Mouse (Mus musculus): ENCODE measurements around the gene Dnah11. TPM values are rescaled to one million over a fixed set of nuclear protein-coding genes. Genes with fewer than 3 reads are reported as not detected.

The Dnah11 gene
- polyA plus RNA-seq, 1 experiment from 2014 or later = 0.13 TPM

DNA sequence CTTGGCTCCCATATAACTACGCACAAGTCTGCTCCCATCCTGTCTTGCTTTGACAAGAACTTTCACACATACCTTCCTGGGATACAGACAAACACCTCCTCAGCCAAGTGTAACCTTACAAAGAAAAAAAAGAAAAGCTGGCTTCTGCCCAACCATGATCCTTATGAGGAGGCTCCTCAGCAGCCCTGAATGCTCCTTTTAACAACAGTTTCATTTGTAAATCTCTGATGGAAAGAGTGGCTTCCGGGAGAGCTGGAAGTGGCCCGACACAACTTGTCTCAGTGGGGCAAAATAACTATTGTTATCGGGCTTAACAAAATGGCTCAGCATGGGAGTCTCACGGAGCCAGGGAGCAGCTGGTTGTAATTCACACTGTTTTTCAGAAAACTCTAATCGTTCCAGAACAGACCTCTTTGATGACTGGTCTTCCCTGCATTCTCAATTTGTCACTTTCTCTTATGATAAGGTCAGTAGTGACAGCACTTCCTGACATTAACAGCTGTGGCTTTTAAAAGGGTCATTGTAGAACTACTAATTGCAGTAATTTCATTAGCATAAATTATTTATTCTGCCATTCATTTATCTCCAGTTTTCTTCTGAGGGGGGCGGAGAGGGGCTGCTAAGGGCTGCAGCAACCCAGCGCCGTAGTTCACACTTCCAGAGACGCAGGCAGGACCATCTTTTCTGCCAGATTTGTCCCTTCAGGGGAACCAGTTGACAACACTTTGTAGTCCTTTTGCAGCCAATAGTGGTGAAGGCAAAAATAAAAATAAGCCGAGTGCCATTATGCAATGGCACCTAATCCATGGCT, 209.6 kb downstream of the Dnah11 start:
- 9% methylated on average over 11 of the region's 11 CpGs for WGBS
- Histone ChIP-seq H3K9ac (replicated peaks; ENCODE audit: low read length) (no peak overlapping the region), H3K4me1 (ENCODE audit: control insufficient read depth, insufficient read depth, low read length) (peaks cover 12% of the 10 kb centered on the region), H3K27ac (replicated peaks; ENCODE audit: low read depth, low read length) (no peak overlapping the region), H3K4me3 (replicated peaks; ENCODE audit: low read depth, low read length) (no peak overlapping the region), H3K4me2 (ENCODE audit: low read length) (peak overlapping the region; percentile 41), H3K27me3 (ENCODE audit: control insufficient read depth, insufficient read depth, low read length) (peaks cover 31% of the 10 kb centered on the region), H3K36me3 (ENCODE audit: control insufficient read depth, insufficient read depth, low read length) (no peaks in the 10 kb centered on the region), H3K9me3 (ENCODE audit: control insufficient read depth, low read length) (no peaks in the 10 kb centered on the region)
- ATAC-seq (ENCODE audit: low FRiP score, low TSS enrichment) (peak; percentile 46; the same call in 1 of the 2 replicates), DNase-seq (peak; percentile 58)

DNA sequence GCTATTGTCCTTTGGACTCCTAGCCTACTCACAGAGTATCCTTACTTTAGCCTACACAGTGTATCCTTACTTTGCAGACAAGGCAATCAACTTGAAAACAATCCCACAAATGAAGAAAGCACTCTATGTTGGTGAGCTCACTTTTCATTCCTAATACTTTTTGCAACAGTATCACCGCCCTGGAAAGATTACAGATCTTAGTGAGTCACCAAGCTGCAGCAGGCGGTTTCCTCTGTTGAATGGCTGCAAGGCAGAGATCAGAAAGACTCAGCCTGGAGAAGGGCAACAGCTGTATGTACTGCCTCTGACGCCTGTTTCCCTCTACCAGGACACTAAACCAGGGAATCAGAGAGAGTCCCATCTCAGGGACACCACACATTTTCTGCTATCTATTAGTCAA, 218.5 kb downstream of the Dnah11 start:
- ATAC-seq (ENCODE audit: low FRiP score, low TSS enrichment) = no peak
- DNase-seq = no peak
- Histone ChIP-seq H3K9ac (replicated peaks; ENCODE audit: low read length) (no peak overlapping the region), H3K9me3 (ENCODE audit: control insufficient read depth, low read length) (no peaks in the 10 kb centered on the region), H3K27me3 (ENCODE audit: control insufficient read depth, insufficient read depth, low read length) (0 out of 2 replicates have a peak, but pooled peaks cover 2% of the 10 kb centered on the region), H3K36me3 (ENCODE audit: control insufficient read depth, insufficient read depth, low read length) (no peaks in the 10 kb centered on the region), H3K4me3 (replicated peaks; ENCODE audit: low read depth, low read length) (no peak overlapping the region), H3K4me2 (ENCODE audit: low read length) (no peak overlapping the region), H3K4me1 (ENCODE audit: control insufficient read depth, insufficient read depth, low read length) (no peaks in the 10 kb centered on the region), H3K27ac (replicated peaks; ENCODE audit: low read depth, low read length) (no peak overlapping the region)
- WGBS = 82% methylated on average over 3 of the region's 3 CpGs

DNA sequence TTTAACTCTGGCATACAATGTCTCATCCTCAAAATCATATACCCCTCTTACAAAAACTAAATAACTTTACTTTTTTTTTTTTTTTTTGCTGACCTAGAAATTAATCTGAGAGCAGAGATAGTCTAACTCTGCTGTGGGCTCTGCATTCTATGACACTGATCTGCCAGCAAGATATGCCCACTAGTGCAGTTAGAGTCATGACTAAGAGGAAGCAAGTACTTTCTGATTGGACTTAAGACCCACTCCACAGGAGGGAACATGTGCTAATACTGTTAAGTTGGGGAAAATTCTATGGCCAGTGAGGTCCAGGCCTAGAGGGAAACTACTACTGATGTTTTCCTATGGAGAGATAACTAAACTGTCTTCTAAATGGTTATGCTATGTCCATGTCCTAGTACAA, 225.1 kb downstream of the Dnah11 start:
- DNase-seq (no peak), ATAC-seq (ENCODE audit: low FRiP score, low TSS enrichment) (no peak)
- Histone ChIP-seq H3K4me1 (ENCODE audit: control insufficient read depth, insufficient read depth, low read length) (no peaks in the 10 kb centered on the region), H3K36me3 (ENCODE audit: control insufficient read depth, insufficient read depth, low read length) (no peaks in the 10 kb centered on the region), H3K4me2 (ENCODE audit: low read length) (no peak overlapping the region), H3K4me3 (replicated peaks; ENCODE audit: low read depth, low read length) (no peak overlapping the region), H3K27me3 (ENCODE audit: control insufficient read depth, insufficient read depth, low read length) (no peaks in the 10 kb centered on the region), H3K9ac (replicated peaks; ENCODE audit: low read length) (no peak overlapping the region), H3K27ac (replicated peaks; ENCODE audit: low read depth, low read length) (no peak overlapping the region), H3K9me3 (ENCODE audit: control insufficient read depth, low read length) (no peaks in the 10 kb centered on the region)

DNA sequence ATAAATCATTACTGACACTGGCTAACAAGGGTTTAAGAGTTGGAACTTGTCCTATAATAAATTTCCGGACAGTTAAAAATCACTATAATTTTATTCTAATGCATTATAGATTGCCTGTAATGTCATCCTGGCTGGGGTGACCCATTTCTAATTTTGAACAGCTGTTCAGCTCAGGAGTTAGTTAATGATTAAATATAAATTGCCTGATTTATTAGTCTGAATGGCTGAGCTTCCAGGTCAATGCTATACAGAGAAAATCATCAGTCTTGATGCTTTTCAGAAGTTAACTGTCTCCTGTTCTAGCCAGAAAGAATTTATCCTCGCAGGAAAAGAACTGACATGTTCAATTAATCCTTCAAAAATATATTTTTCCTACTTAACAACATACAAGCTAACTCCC, 236.1 kb downstream of the Dnah11 start:
- no peaks in the 10 kb centered on the region for H3K9me3 ChIP-seq (ENCODE audit: control insufficient read depth, low read length)
- WGBS = 80% methylated on average over 2 of the region's 2 CpGs
- DNase-seq = no peak

DNA sequence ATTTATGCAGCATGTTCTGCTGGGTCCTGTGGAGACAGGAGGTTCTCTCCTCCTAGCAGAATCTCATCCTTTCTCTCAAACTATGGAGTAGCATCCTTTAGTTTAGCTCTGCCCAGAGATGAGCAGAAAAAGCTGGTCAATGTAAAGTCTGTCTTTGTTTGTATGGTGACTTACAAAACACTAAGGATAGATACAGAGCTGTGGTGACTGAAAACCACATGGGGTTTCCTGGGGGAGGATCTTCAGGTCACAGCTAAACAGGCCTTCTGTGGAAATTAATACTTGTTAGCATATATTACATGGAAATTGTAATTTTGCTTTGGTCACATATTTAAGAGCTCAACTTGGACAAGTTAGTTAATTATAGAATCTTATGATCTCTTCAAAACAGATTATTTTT, 239.6 kb downstream of the Dnah11 start:
- no peaks in the 10 kb centered on the region for H3K36me3 ChIP-seq (ENCODE audit: control insufficient read depth, insufficient read depth, low read length)
- no peak overlapping the region for H3K4me2 ChIP-seq (ENCODE audit: low read length)
- no peaks in the 10 kb centered on the region for H3K27me3 ChIP-seq (ENCODE audit: control insufficient read depth, insufficient read depth, low read length)
- ATAC-seq (ENCODE audit: low FRiP score, low TSS enrichment) = no peak
- no peak overlapping the region for H3K27ac ChIP-seq (replicated peaks; ENCODE audit: low read depth, low read length)
- H3K9ac ChIP-seq (replicated peaks; ENCODE audit: low read length) = no peak overlapping the region
- DNase-seq = no peak
- H3K4me3 ChIP-seq (replicated peaks; ENCODE audit: low read depth, low read length) = no peak overlapping the region
- H3K4me1 ChIP-seq (ENCODE audit: control insufficient read depth, insufficient read depth, low read length) = no peaks in the 10 kb centered on the region
- no peaks in the 10 kb centered on the region for H3K9me3 ChIP-seq (ENCODE audit: control insufficient read depth, low read length)

More for the DNA sequence above, 236.1 kb downstream of the Dnah11 start:
- ATAC-seq (ENCODE audit: low FRiP score, low TSS enrichment) = no peak
- H3K4me1 ChIP-seq (ENCODE audit: control insufficient read depth, insufficient read depth, low read length) = no peaks in the 10 kb centered on the region
- H3K4me2 ChIP-seq (ENCODE audit: low read length) = no peak overlapping the region
- no peaks in the 10 kb centered on the region for H3K27me3 ChIP-seq (ENCODE audit: control insufficient read depth, insufficient read depth, low read length)
- H3K9ac ChIP-seq (replicated peaks; ENCODE audit: low read length) = no peak overlapping the region
- no peak overlapping the region for H3K27ac ChIP-seq (replicated peaks; ENCODE audit: low read depth, low read length)
- no peaks in the 10 kb centered on the region for H3K36me3 ChIP-seq (ENCODE audit: control insufficient read depth, insufficient read depth, low read length)
- no peak overlapping the region for H3K4me3 ChIP-seq (replicated peaks; ENCODE audit: low read depth, low read length)

DNA sequence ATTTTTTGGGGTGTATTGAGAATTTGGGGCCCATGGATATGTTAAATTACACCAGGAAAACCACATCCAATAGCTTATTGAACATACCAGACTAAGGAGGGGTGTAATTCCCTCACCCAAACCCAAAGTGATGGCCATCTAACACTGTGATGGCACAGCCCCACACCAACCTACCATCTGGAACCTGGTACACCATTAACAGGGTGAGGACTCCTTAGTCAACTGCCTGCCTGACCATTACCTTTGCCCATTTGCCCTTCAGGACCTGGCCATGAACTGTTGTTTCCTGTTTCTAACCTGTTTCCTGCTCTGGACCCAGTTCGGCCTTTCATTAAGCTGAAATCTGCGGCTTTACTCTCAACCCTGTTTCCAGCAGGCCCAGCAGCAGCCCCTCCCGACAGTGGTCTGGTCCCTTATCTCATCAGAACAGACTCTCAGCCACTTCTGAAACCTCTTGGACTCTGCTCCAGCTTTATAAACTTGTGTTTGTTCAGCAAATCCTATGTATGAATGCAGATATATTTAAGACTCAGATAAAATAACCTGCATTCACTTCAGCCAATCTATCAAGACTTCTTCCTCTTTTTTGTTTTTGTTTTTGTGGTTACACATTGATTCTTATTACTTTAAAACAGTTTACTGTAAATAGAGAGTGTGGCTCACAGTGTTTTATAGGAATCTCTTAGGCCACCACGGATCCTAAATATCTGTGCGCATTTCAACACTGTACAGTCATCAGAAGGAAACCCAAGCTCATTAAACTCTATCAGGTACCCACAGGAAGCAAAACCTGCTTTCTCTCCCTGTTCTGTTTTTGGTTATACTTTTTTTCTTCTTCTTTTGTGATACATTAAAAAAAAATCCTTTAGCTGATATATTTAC, 251.8 kb downstream of the Dnah11 start:
- no peak overlapping the region for H3K4me3 ChIP-seq (replicated peaks; ENCODE audit: low read depth, low read length)
- H3K9ac ChIP-seq (replicated peaks; ENCODE audit: low read length) = no peak overlapping the region
- ATAC-seq (ENCODE audit: low FRiP score, low TSS enrichment) (no peak), DNase-seq (peak; percentile 6)
- no peak overlapping the region for H3K4me2 ChIP-seq (ENCODE audit: low read length)
- H3K4me1 ChIP-seq (ENCODE audit: control insufficient read depth, insufficient read depth, low read length) = no peaks in the 10 kb centered on the region
- no peaks in the 10 kb centered on the region for H3K9me3 ChIP-seq (ENCODE audit: control insufficient read depth, low read length)
- WGBS = 81% methylated on average over 5 of the region's 5 CpGs
- H3K27me3 ChIP-seq (ENCODE audit: control insufficient read depth, insufficient read depth, low read length) = no peaks in the 10 kb centered on the region
- H3K36me3 ChIP-seq (ENCODE audit: control insufficient read depth, insufficient read depth, low read length) = no peaks in the 10 kb centered on the region
- no peak overlapping the region for H3K27ac ChIP-seq (replicated peaks; ENCODE audit: low read depth, low read length)

DNA sequence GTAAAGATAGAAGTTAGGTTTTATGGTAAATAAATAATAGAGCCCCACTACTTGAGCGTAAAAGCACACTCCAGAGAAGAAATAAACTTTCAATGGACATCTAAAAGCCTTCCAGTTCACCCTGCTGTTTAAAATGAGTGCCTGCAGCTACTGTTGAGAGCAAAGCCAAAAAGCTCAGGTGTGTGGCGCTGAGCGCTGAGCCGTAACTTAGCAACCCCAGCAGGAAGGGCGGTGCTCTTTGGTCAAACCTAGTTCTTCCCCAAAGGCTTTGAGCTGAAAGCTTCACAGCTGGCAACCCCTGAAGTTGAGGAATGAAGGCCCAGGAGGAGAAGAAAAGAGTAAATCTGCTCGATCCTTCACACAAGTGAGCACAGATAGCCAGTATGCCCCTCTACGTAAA, 256.9 kb downstream of the Dnah11 start:
- no peaks in the 10 kb centered on the region for H3K9me3 ChIP-seq (ENCODE audit: control insufficient read depth, low read length)
- H3K36me3 ChIP-seq (ENCODE audit: control insufficient read depth, insufficient read depth, low read length) = no peaks in the 10 kb centered on the region
- no peak overlapping the region for H3K9ac ChIP-seq (replicated peaks; ENCODE audit: low read length)
- no peaks in the 10 kb centered on the region for H3K27me3 ChIP-seq (ENCODE audit: control insufficient read depth, insufficient read depth, low read length)
- DNase-seq (peak; percentile 13), ATAC-seq (ENCODE audit: low FRiP score, low TSS enrichment) (no peak)
- WGBS = 37% methylated on average over 7 of the region's 7 CpGs
- H3K4me3 ChIP-seq (replicated peaks; ENCODE audit: low read depth, low read length) = no peak overlapping the region
- H3K4me1 ChIP-seq (ENCODE audit: control insufficient read depth, insufficient read depth, low read length) = no peaks in the 10 kb centered on the region
- H3K4me2 ChIP-seq (ENCODE audit: low read length) = no peak overlapping the region
- no peak overlapping the region for H3K27ac ChIP-seq (replicated peaks; ENCODE audit: low read depth, low read length)

DNA sequence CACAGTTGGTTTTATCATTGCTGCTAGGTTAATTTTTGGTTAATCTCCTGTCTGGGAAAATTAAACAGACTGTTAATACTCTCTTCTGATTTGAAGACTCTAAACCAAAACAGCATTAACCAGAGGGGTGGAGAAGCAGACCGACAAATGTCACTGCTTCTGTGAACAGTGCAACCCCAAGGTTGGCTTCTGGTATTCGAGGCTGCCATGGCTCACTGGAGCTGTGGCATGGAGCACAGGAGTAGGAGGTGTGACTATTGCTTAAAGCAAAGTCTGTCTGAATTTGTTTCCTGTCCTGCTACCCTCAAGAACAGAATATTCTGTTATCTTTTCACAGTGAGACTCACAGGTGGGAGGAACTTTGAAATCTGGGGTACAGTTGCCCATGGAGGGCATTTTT, 260.6 kb downstream of the Dnah11 start:
- 51% methylated on average over 2 of the region's 2 CpGs for WGBS

More for the DNA sequence above, 260.6 kb downstream of the Dnah11 start:
- Histone ChIP-seq H3K36me3 (ENCODE audit: control insufficient read depth, insufficient read depth, low read length) (no peaks in the 10 kb centered on the region), H3K27ac (replicated peaks; ENCODE audit: low read depth, low read length) (no peak overlapping the region), H3K9ac (replicated peaks; ENCODE audit: low read length) (no peak overlapping the region), H3K4me1 (ENCODE audit: control insufficient read depth, insufficient read depth, low read length) (no peaks in the 10 kb centered on the region), H3K4me2 (ENCODE audit: low read length) (no peak overlapping the region), H3K4me3 (replicated peaks; ENCODE audit: low read depth, low read length) (no peak overlapping the region), H3K9me3 (ENCODE audit: control insufficient read depth, low read length) (no peaks in the 10 kb centered on the region), H3K27me3 (ENCODE audit: control insufficient read depth, insufficient read depth, low read length) (no peaks in the 10 kb centered on the region)
- ATAC-seq (ENCODE audit: low FRiP score, low TSS enrichment) (no peak), DNase-seq (no peak)

Measured in midbrain, embryonic 14.5 days (tissue).